Mouse (Mus musculus) heart, postnatal 36 days (tissue): ENCODE data around the gene Prss27. TPM values are rescaled to one million over a fixed set of nuclear protein-coding genes. Genes with fewer than 3 reads are reported as not detected.

Experiments used
- DNase-seq, 2 experiments: peaks; one replicate each; pipeline ENCODE4 v3.0.0; 2021 to 2022
- intact Hi-C: fragments of 180-260 bp; cut with DNase I; formaldehyde crosslinking; loops from one replicate; pipeline ENCODE4 v1.15.1; 2025
- microRNA-seq, 2 experiments: library from miRNA; unstranded; fragments of <30 nt; microRNA quantifications; one replicate each; pipeline ENCODE4 v1.2.0; 2021; ENCODE audit warnings: borderline number of aligned reads in 2 of 2
- total RNA-seq, 2 experiments: library from RNA; stranded (reverse); gene quantifications; 2 replicates each; pipeline ENCODE4 v1.2.3; 2021

Prss27 gene
- total RNA-seq, 2 experiments from 2014 or later: not detected

DNA sequence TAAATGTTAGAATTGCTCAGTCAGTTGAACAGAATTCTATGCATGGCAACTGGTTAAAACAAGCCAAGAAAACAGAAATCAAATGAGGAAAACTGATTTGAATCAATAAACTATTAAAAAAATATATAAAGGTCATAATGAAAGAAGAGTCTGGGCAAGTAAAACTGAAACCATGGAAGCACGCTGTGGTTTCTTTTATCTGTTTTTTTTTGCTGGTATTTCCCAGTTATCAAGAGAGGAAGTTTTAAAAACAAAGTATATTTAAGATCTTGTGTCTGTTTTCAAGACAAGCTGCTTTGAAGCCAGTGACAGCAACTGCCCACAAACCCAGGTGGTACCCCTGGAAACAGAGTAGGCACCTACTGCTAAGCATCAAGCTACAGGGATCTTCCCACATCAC lies 52.6 kb downstream of the Prss27 start:
- intact Hi-C loops: no loop called here
- no peak for DNase-seq

Small RNAs within 50 kb of the gene (microRNA-seq; reads per million reads assigned to microRNA genes)
- 0 reads per million in 2 experiments for gene Gm27700

Other genes starting within 250 kb of the Prss27 start
- gene Srrm2, start 247.6 kb upstream of the Prss27 start, total RNA-seq: 100 to 1,000 TPM; 154 to 159 TPM
- 100 to 1,000 TPM; 345 to 363 TPM for gene Elob, start 209.0 kb upstream of the Prss27 start, total RNA-seq
- not detected for gene Prss33, start 202.1 kb upstream of the Prss27 start, total RNA-seq
- gene Prss32, start 194.3 kb upstream of the Prss27 start, total RNA-seq: not detected
- not detected for gene Prss41, start 194.0 kb upstream of the Prss27 start, total RNA-seq
- gene Prss21, start 170.1 kb upstream of the Prss27 start, total RNA-seq: not detected
- gene Dcpp1, start 157.3 kb upstream of the Prss27 start, total RNA-seq: not detected
- gene Dcpp2, start 157.3 kb upstream of the Prss27 start, total RNA-seq: not detected
- not detected for gene Dcpp3, start 120.7 kb upstream of the Prss27 start, total RNA-seq
- not detected for gene Sbp, start 96.5 kb upstream of the Prss27 start, total RNA-seq
- gene Sbpl, start 82.9 kb upstream of the Prss27 start, total RNA-seq: not detected
- not detected for gene Prss30, start 57.6 kb upstream of the Prss27 start, total RNA-seq
- not detected for gene Prss22, start 40.0 kb upstream of the Prss27 start, total RNA-seq
- 10 to 100 TPM in 1 of 2 experiments, 1 to 10 TPM in 1; 8.8 to 11.4 TPM for gene Kctd5, start 35.3 kb downstream of the Prss27 start, total RNA-seq
- 10 to 100 TPM; 41.0 to 45.2 TPM for gene Pdpk1, start 112.8 kb downstream of the Prss27 start, total RNA-seq
- gene Amdhd2, start 125.6 kb downstream of the Prss27 start, total RNA-seq: 10 to 100 TPM; 10.8 to 15.0 TPM
- 100 to 1,000 TPM; 227 to 247 TPM for gene Atp6v0c, start 131.6 kb downstream of the Prss27 start, total RNA-seq
- 1 to 10 TPM; 8.4 to 9.4 TPM for gene Tbc1d24, start 167.4 kb downstream of the Prss27 start, total RNA-seq
- gene Ntn3, start 171.4 kb downstream of the Prss27 start, total RNA-seq: under 1 TPM; 0.58 to 0.68 TPM
- gene Tedc2, start 182.7 kb downstream of the Prss27 start, total RNA-seq: 1 to 10 TPM; 2.1 to 3.2 TPM
- 1 to 10 TPM in 1 of 2 experiments, under 1 TPM in 1; 0.92 to 1.1 TPM for gene Ccnf, start 213.3 kb downstream of the Prss27 start, total RNA-seq